Mouse (Mus musculus): ENCODE data around the gene Coa5.

GRCm38 (mm10) chr1:37442848-37443835 lies 13.2 kb upstream of the Coa5 start:
- no peak for TF ChIP-seq CTCF (IDR thresholded peaks at IDR 0.05; ENCODE audit: extremely low read depth, insufficient read depth, insufficient read length, insufficient replicate concordance)
- TF ChIP-seq POLR2A (IDR thresholded peaks at IDR 0.05; ENCODE audit: low read depth, low read length), result no peak
